Mouse (Mus musculus) embryonic facial prominence, embryonic 10.5 days (tissue): Measurements from ENCODE around the gene Pitx2. TPM values are rescaled to one million over a fixed set of nuclear protein-coding genes. Genes with fewer than 3 reads are reported as not detected.

Experiments used
- DNase-seq: peaks from one replicate; pipeline ENCODE4 v3.0.0-alpha.2; 2017; ENCODE audit warnings: low spot score
- H3K27ac ChIP-seq: fragments of 300-500 bp; sonication (generic); replicated peaks from 2 replicates; pipeline ENCODE4 v1.5.1; 2016; ENCODE audit warnings: mild to moderate bottlenecking
- H3K27me3 ChIP-seq: fragments of 300-500 bp; sonication (generic); replicated peaks from 2 replicates; pipeline ENCODE4 v1.6.1; 2016; ENCODE audit warnings: low read depth, mild to moderate bottlenecking; ENCODE audit not compliant: poor library complexity, severe bottlenecking
- H3K36me3 ChIP-seq: fragments of 300-500 bp; sonication (generic); replicated peaks from 2 replicates; pipeline ENCODE4 v1.6.1; 2016; ENCODE audit warnings: mild to moderate bottlenecking, moderate library complexity
- H3K4me1 ChIP-seq: fragments of 300-500 bp; sonication (generic); 2 replicates; pipeline ENCODE4 v1.6.1; 2016
- H3K4me3 ChIP-seq: fragments of 300-500 bp; sonication (generic); 2 replicates; pipeline ENCODE4 v1.5.1; 2016; ENCODE audit warnings: mild to moderate bottlenecking, moderate library complexity
- H3K9me3 ChIP-seq: fragments of 300-500 bp; sonication (generic); 2 replicates; pipeline ENCODE4 v1.6.1; 2016; ENCODE audit warnings: mild to moderate bottlenecking
- WGBS: fragments of 180-500 bp; shearing (Covaris S2); methylation state at CpG from one replicate; pipeline ENCODE4 v1.1.7; 2016; 5-methylcytosine and 5-hydroxymethylcytosine counted together
- polyA plus RNA-seq: library from polyadenylated mRNA; unstranded; fragments of >200 nt; fragmentation: Nextera tagmentation; extraction: Ambion mirVana; gene quantifications from 2 replicates; pipeline ENCODE4 v1.2.1, GENCODE M21; 2016

Pitx2 gene
- polyA plus RNA-seq, 1 experiment from 2014 or later = 41.4 TPM

GRCm38 (mm10) chr3:129222448-129223290, 23.0 kb downstream of the Pitx2 start:
- H3K4me3 ChIP-seq = no peak overlapping the region
- WGBS = under 1% methylated on average over 21 of the region's 21 CpGs
- no peaks in the 10 kb centered on the region for H3K36me3 ChIP-seq
- peaks cover 100% of the 10 kb centered on the region for H3K27me3 ChIP-seq
- peaks cover 53% of the 10 kb centered on the region for H3K4me1 ChIP-seq
- no peaks in the 10 kb centered on the region for H3K9me3 ChIP-seq
- no peak overlapping the region for H3K27ac ChIP-seq
- peak; percentile 37 for DNase-seq

- Histone ChIP-seq H3K4me1 (peaks cover 47% of the 10 kb centered on the region), H3K27me3 (peaks cover 100% of the 10 kb centered on the region), H3K36me3 (no peaks in the 10 kb centered on the region), H3K9me3 (no peaks in the 10 kb centered on the region), H3K27ac (no peak overlapping the region), H3K4me3 (no peak overlapping the region)
- peak; percentile 18 for DNase-seq
- WGBS = 0% methylated on average over 6 of the region's 6 CpGs
Observed at GRCm38 (mm10) chr3:129223401-129223800, 23.7 kb downstream of the Pitx2 start.

GRCm38 (mm10) chr3:129223964-129224805, 24.5 kb downstream of the Pitx2 start:
- H3K4me1 ChIP-seq = peaks cover 43% of the 10 kb centered on the region
- H3K9me3 ChIP-seq = no peaks in the 10 kb centered on the region
- DNase-seq = peak; percentile 62
- H3K4me3 ChIP-seq = peak overlapping the region; percentile 38
- peaks cover 100% of the 10 kb centered on the region for H3K27me3 ChIP-seq
- H3K36me3 ChIP-seq = no peaks in the 10 kb centered on the region
- peak overlapping the region; percentile 61 for H3K27ac ChIP-seq
- WGBS = under 1% methylated on average over 26 of the region's 26 CpGs

GRCm38 (mm10) chr3:129224806-129225576, 25.3 kb downstream of the Pitx2 start:
- under 1% methylated on average over 40 of the region's 40 CpGs for WGBS
- peak overlapping the region; percentile 61 for H3K27ac ChIP-seq
- peaks cover 43% of the 10 kb centered on the region for H3K4me1 ChIP-seq
- H3K4me3 ChIP-seq = peak overlapping the region; percentile 38
- no peaks in the 10 kb centered on the region for H3K9me3 ChIP-seq
- no peaks in the 10 kb centered on the region for H3K36me3 ChIP-seq
- DNase-seq = peak; percentile 59
- H3K27me3 ChIP-seq = peaks cover 95% of the 10 kb centered on the region

- H3K27me3 ChIP-seq = peaks cover 88% of the 10 kb centered on the region
Observed at GRCm38 (mm10) chr3:129225577-129226289, 26.1 kb downstream of the Pitx2 start.

GRCm38 (mm10) chr3:129226681-129227080, 27.0 kb downstream of the Pitx2 start:
- DNase-seq = peak; percentile 19
- no peaks in the 10 kb centered on the region for H3K9me3 ChIP-seq
- H3K27ac ChIP-seq = no peak overlapping the region
- no peaks in the 10 kb centered on the region for H3K36me3 ChIP-seq
- no peak overlapping the region for H3K4me3 ChIP-seq
- H3K4me1 ChIP-seq = peaks cover 33% of the 10 kb centered on the region
- peaks cover 78% of the 10 kb centered on the region for H3K27me3 ChIP-seq
- under 1% methylated on average over 6 of the region's 6 CpGs for WGBS

More at GRCm38 (mm10) chr3:129225577-129226289, 26.1 kb downstream of the Pitx2 start:
- H3K4me1 ChIP-seq = peaks cover 37% of the 10 kb centered on the region
- H3K27ac ChIP-seq = peak overlapping the region; percentile 61; the same call in 1 of the 2 replicates
- H3K9me3 ChIP-seq = no peaks in the 10 kb centered on the region
- peak; percentile 45 for DNase-seq
- no peaks in the 10 kb centered on the region for H3K36me3 ChIP-seq
- peak overlapping the region; percentile 38; the same call in 1 of the 2 replicates for H3K4me3 ChIP-seq
- 1% methylated on average over 13 of the region's 13 CpGs for WGBS

GRCm38 (mm10) chr3:129227331-129227730, 27.7 kb downstream of the Pitx2 start:
- H3K4me3 ChIP-seq = no peak overlapping the region
- H3K27ac ChIP-seq = no peak overlapping the region
- no peaks in the 10 kb centered on the region for H3K36me3 ChIP-seq
- peaks cover 75% of the 10 kb centered on the region for H3K27me3 ChIP-seq
- no peaks in the 10 kb centered on the region for H3K9me3 ChIP-seq
- 3% methylated on average over 5 of the region's 5 CpGs for WGBS
- peaks cover 33% of the 10 kb centered on the region for H3K4me1 ChIP-seq
- peak; percentile 45 for DNase-seq

- Histone ChIP-seq H3K36me3 (no peaks in the 10 kb centered on the region), H3K4me1 (peaks cover 11% of the 10 kb centered on the region), H3K4me3 (no peak overlapping the region), H3K27me3 (0 out of 2 replicates have a peak, but pooled peaks cover 12% of the 10 kb centered on the region), H3K27ac (no peak overlapping the region), H3K9me3 (no peaks in the 10 kb centered on the region)
- DNase-seq = no peak
- 70% methylated on average over 1 of the region's 1 CpGs for WGBS
Observed at GRCm38 (mm10) chr3:129238010-129238409, 38.3 kb downstream of the Pitx2 start.

- peak; percentile 50 for DNase-seq
- 22% methylated on average over 13 of the region's 13 CpGs for WGBS
- Histone ChIP-seq H3K9me3 (no peaks in the 10 kb centered on the region), H3K4me1 (peaks cover 11% of the 10 kb centered on the region), H3K36me3 (no peaks in the 10 kb centered on the region), H3K27ac (no peak overlapping the region), H3K4me3 (peak overlapping the region; percentile 31), H3K27me3 (0 out of 2 replicates have a peak, but pooled peaks cover 12% of the 10 kb centered on the region)
Observed at GRCm38 (mm10) chr3:129238664-129239258, 39.1 kb downstream of the Pitx2 start.

- WGBS = 86% methylated on average over 9 of the region's 9 CpGs
- H3K36me3 ChIP-seq = no peaks in the 10 kb centered on the region
Observed at GRCm38 (mm10) chr3:129250997-129251396, 51.3 kb downstream of the Pitx2 start.

GRCm38 (mm10) chr3:129254246-129254645, 54.6 kb downstream of the Pitx2 start:
- H3K9me3 ChIP-seq = no peaks in the 10 kb centered on the region
- no peak overlapping the region for H3K4me3 ChIP-seq
- DNase-seq = no peak
- 58% methylated on average over 10 of the region's 10 CpGs for WGBS
- H3K36me3 ChIP-seq = no peaks in the 10 kb centered on the region
- H3K4me1 ChIP-seq = peaks cover 3% of the 10 kb centered on the region; the same call in 1 of the 2 replicates
- no peak overlapping the region for H3K27ac ChIP-seq
- peaks cover 4% of the 10 kb centered on the region; the same call in 1 of the 2 replicates for H3K27me3 ChIP-seq

More at GRCm38 (mm10) chr3:129250997-129251396, 51.3 kb downstream of the Pitx2 start:
- Histone ChIP-seq H3K9me3 (no peaks in the 10 kb centered on the region), H3K4me1 (no peaks in the 10 kb centered on the region), H3K4me3 (no peak overlapping the region), H3K27ac (no peak overlapping the region), H3K27me3 (no peaks in the 10 kb centered on the region)
- no peak for DNase-seq
